Mouse (Mus musculus) adrenal gland, adult 2 months (tissue): ENCODE measurements around the gene Tmem167. TPM values are rescaled to one million over a fixed set of nuclear protein-coding genes. Genes with fewer than 3 reads are reported as not detected.

ENCODE experiments used
- DNase-seq: peaks from one replicate; pipeline ENCODE4 v3.0.0; 2021
- polyA plus RNA-seq: library from polyadenylated mRNA; depleted of rRNA; stranded (reverse); fragments of >200 nt; gene quantifications from 2 replicates; pipeline ENCODE4 v1.2.3, GENCODE M21; 2012; rRNA removed
- total RNA-seq, 2 experiments: library from RNA; stranded (reverse); gene quantifications; 2 replicates each; pipeline ENCODE4 v1.2.3; 2021

Tmem167 gene
- total and polyA plus RNA-seq, 3 experiments = 0.71 to 16.4 (median 14.3) TPM

DNA sequence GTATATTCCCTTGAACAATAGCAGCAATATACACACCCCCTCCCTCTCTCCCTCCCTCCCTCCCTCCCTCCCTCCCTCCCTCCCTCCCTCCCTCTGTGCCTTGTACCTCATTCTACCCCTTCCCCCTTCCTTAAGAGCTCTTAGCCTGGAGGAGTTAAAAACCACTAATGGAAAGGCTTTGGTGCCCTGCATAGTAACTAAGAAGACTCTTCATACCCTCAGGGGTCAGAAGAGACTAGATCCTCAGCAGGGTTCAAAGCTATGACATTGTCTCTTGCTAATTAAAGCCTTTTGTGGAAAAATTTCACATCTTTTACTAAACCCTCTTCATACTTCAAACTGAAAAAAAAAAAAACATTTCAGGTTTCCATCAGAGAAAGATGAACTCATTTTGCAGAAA lies 93.3 kb downstream of the Tmem167 start:
- DNase-seq = no peak

DNA sequence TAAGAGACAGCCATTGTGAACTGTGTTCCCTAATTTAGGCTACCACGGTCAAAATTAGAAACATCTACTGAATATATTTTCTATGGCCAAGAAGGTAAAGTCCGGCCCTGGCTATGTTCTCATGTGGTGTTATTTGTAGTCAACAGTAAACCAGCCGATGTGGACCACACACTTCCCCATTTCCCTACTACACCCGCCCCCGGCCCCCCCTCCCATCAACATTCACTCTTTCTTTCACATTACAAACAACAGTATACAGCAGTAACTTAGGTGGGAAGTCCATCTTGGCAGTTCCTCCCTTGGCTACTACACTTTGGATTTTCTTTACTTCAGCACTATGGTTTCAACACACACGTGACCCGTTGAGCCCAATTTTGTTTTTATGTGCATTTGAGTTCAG lies 94.6 kb downstream of the Tmem167 start:
- DNase-seq = no peak

DNA sequence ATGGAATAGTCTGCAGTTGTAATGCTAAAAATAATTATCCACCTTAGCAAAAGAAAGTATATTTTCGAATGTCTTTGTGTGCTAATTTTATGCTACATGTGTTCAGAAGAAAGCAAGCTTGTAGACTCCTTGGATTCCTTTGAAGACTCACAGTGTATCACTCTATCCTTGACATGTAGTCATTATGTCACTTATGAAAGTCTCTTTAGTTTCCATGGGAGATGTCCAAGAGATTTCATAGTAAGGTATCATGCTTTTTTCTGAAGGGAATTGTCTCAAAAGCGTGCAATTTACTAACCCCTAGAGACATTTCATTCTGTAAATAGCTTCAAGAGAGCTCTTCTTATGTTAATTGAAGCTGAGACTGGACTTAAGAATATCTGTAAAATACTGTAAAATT lies 97.8 kb downstream of the Tmem167 start:
- DNase-seq = no peak

DNA sequence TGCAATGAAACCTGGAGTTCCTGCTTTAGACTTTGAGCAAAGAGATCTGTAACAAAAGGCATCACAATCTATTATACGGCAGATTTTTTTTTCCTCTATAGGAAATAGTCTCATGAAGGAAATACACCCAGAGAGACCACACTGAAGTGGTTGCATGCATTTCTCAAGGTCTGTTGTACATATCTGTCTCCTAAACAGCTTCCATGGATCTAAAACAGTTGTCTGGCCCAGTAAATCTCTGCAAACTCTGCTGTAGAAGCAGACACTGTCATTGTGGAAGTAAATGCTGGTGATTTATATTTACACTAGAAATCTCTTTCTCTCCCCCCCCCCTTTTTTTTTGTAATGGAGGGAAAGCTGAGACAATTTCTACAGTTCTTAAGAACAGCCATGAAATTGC lies 99.1 kb downstream of the Tmem167 start:
- no peak for DNase-seq

DNA sequence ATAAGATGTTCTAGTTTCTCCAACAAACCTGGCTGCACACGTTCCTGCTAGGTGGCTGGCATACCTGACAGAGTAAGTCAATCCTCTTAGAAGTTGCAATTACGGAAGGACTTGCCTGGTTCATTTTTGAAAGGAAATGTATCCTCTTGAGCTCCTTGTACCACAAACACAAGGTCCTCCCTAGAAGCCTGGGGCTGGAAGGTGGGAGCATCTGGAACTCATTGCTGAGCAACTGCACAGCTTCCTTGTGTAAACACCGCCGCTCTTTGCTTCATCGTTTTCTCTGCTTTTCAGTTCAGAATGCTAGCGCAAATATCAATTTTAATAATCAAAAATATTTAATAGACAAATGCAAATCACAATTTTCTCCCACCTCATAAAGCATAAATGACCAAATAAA lies 102.9 kb downstream of the Tmem167 start:
- DNase-seq = no peak

Other genes starting within 250 kb of the Tmem167 start
- 10 to 100 TPM; 10.0 to 14.5 TPM for gene Xrcc4, start 485 bp downstream of the Tmem167 start, total RNA-seq
- gene Xrcc4, start 485 bp downstream of the Tmem167 start, polyA plus RNA-seq = 0.20 and 0.21 TPM in 2 replicates